Mouse (Mus musculus) ES-Bruce4 (cell line): Measurements from ENCODE around the gene Catip.

Experiments
- CTCF ChIP-seq: IDR thresholded peaks from one replicate; pipeline ENCODE4 v1.8.1; 2011; ENCODE audit warnings: low read depth, low read length
- EP300 ChIP-seq: IDR thresholded peaks from 2 replicates; pipeline ENCODE4 v1.6.1; 2011; ENCODE audit warnings: low read depth, low read length; ENCODE audit not compliant: insufficient read depth
- POLR2A ChIP-seq: IDR thresholded peaks from one replicate; pipeline ENCODE4 v1.8.1; 2011; ENCODE audit warnings: low read length; ENCODE audit not compliant: insufficient read depth

DNA sequence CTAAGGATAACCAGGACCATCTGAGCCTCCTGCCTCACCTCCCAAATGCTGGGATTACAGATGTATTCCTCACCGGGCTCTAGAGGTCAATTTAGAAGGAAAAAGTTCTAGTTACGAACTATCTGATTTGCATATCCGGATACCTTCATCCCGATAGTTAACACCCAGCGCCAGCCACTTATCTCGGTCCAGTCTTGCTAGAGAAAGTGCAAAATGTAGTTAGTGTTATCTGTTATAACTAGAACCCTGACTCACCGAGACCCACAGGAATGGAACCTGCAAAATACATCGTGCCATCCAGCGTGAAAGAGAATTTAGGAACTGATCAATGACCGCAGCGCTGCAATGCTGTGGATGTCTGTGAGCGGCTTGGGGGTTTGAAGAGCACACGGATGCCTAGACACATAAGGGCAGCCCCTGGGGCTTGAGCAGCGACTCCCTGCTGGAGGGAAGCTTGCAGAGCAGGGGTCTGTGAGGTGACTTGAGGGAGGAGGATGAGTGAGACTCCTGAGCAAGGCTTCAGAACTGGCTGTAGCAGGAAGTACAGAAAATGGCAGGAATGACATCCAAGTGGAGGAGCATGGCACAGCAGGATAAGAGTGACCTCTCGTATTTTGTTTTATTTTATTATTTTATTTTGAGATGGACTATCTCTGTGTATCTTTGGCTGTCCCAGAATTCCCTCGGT is 39.3 kb downstream of the Catip start:
- no peak for TF ChIP-seq CTCF
- no peak for TF ChIP-seq POLR2A
- no peak for TF ChIP-seq EP300
